Mouse (Mus musculus) cerebellum, postnatal 25 days (tissue): ENCODE measurements around the gene Fos.

Source experiments
- DNase-seq, 2 experiments: peaks; one replicate each; pipeline ENCODE4 v3.0.0; 2021; ENCODE audit warnings: mixed read lengths in 2 of 2

The Fos gene

GRCm38 (mm10) chr12:85462802-85463201, 10.9 kb upstream of the Fos start:
- no peak for DNase-seq

- DNase-seq: no peak
Observed at GRCm38 (mm10) chr12:85464431-85464830, 9.3 kb upstream of the Fos start.

GRCm38 (mm10) chr12:85464902-85465301, 8.8 kb upstream of the Fos start:
- DNase-seq: no peak

GRCm38 (mm10) chr12:85467854-85468253, 5.8 kb upstream of the Fos start:
- no peak for DNase-seq

GRCm38 (mm10) chr12:85468666-85469065, 5.0 kb upstream of the Fos start:
- DNase-seq: no peak

- DNase-seq: peak; percentile 77 to 78
Observed at GRCm38 (mm10) chr12:85471920-85472655, 1.6 kb upstream of the Fos start.

- peak in 1 of 2 experiments; percentile 40 for DNase-seq
Observed at GRCm38 (mm10) chr12:85472656-85473410, 857 bp upstream of the Fos start.

- peak; percentile 76 to 77 for DNase-seq
Observed at GRCm38 (mm10) chr12:85474298-85475231, 875 bp downstream of the Fos start.

GRCm38 (mm10) chr12:85475232-85475919, 1.7 kb downstream of the Fos start:
- DNase-seq: no peak

- DNase-seq: no peak
Observed at GRCm38 (mm10) chr12:85475920-85476828, 2.5 kb downstream of the Fos start.

GRCm38 (mm10) chr12:85477219-85477618, 3.5 kb downstream of the Fos start:
- DNase-seq: no peak

GRCm38 (mm10) chr12:85477804-85478203, 4.1 kb downstream of the Fos start:
- DNase-seq: no peak

GRCm38 (mm10) chr12:85478696-85479095, 5.0 kb downstream of the Fos start:
- no peak for DNase-seq

- no peak for DNase-seq
Observed at GRCm38 (mm10) chr12:85479190-85479589, 5.5 kb downstream of the Fos start.

- no peak for DNase-seq
Observed at GRCm38 (mm10) chr12:85483155-85483554, 9.5 kb downstream of the Fos start.

GRCm38 (mm10) chr12:85484655-85485054, 11.0 kb downstream of the Fos start:
- DNase-seq: no peak

- DNase-seq: peak; percentile 95 to 98
Observed at GRCm38 (mm10) chr12:85485890-85486765, 12.4 kb downstream of the Fos start.

GRCm38 (mm10) chr12:85486766-85487069, 13.0 kb downstream of the Fos start:
- DNase-seq: peak; percentile 33 to 64

GRCm38 (mm10) chr12:85487545-85488141, 14.0 kb downstream of the Fos start:
- peak; percentile 75 to 81 for DNase-seq
